Mouse (Mus musculus) embryonic facial prominence, embryonic 15.5 days (tissue): ENCODE measurements around the gene Gm19935. TPM values are rescaled to one million over a fixed set of nuclear protein-coding genes. Genes with fewer than 3 reads are reported as not detected.

Source experiments
- ATAC-seq: fragments of 200-750 bp; cut with Nextera tagmentation; 2 replicates; pipeline ENCODE4 v1.8.0; 2017; ENCODE audit warnings: low read depth, moderate TSS enrichment; ENCODE audit not compliant: insufficient number of reproducible peaks, low FRiP score, low TSS enrichment
- H3K27ac ChIP-seq: fragments of 300-500 bp; sonication (generic); replicated peaks from 2 replicates; pipeline ENCODE4 v1.5.1; 2015; ENCODE audit warnings: mild to moderate bottlenecking, inconsistent platforms
- H3K27me3 ChIP-seq: fragments of 300-500 bp; sonication (generic); 2 replicates; pipeline ENCODE4 v1.6.1; 2015; ENCODE audit warnings: inconsistent platforms
- H3K36me3 ChIP-seq: fragments of 300-500 bp; sonication (generic); 2 replicates; pipeline ENCODE4 v1.6.1; 2015; ENCODE audit warnings: mild to moderate bottlenecking, inconsistent platforms
- H3K4me1 ChIP-seq: fragments of 300-500 bp; sonication (generic); 2 replicates; pipeline ENCODE4 v1.6.1; 2015; ENCODE audit warnings: inconsistent platforms
- H3K4me2 ChIP-seq: fragments of 300-500 bp; sonication (generic); replicated peaks from 2 replicates; pipeline ENCODE4 v1.6.1; 2015; ENCODE audit warnings: mild to moderate bottlenecking, inconsistent platforms
- H3K4me3 ChIP-seq: fragments of 300-500 bp; sonication (generic); replicated peaks from 2 replicates; pipeline ENCODE4 v1.5.1; 2015; ENCODE audit warnings: mild to moderate bottlenecking, inconsistent platforms
- H3K9ac ChIP-seq: fragments of 300-500 bp; sonication (generic); 2 replicates; pipeline ENCODE4 v1.6.1; 2015; ENCODE audit warnings: inconsistent platforms
- H3K9me3 ChIP-seq: fragments of 300-500 bp; sonication (generic); replicated peaks from 2 replicates; pipeline ENCODE4 v1.6.1; 2016; ENCODE audit warnings: inconsistent platforms
- WGBS: fragments of 180-500 bp; shearing (Covaris S2); methylation state at CpG from one replicate; pipeline ENCODE4 v1.1.7; 2015; 5-methylcytosine and 5-hydroxymethylcytosine counted together
- polyA plus RNA-seq: library from polyadenylated mRNA; unstranded; fragments of >200 nt; fragmentation: Nextera tagmentation; extraction: Ambion mirVana; gene quantifications from 2 replicates; pipeline ENCODE4 v1.2.1, GENCODE M21; 2015

Gm19935 gene
- polyA plus RNA-seq, 1 experiment from 2014 or later, result 6.7 TPM

DNA sequence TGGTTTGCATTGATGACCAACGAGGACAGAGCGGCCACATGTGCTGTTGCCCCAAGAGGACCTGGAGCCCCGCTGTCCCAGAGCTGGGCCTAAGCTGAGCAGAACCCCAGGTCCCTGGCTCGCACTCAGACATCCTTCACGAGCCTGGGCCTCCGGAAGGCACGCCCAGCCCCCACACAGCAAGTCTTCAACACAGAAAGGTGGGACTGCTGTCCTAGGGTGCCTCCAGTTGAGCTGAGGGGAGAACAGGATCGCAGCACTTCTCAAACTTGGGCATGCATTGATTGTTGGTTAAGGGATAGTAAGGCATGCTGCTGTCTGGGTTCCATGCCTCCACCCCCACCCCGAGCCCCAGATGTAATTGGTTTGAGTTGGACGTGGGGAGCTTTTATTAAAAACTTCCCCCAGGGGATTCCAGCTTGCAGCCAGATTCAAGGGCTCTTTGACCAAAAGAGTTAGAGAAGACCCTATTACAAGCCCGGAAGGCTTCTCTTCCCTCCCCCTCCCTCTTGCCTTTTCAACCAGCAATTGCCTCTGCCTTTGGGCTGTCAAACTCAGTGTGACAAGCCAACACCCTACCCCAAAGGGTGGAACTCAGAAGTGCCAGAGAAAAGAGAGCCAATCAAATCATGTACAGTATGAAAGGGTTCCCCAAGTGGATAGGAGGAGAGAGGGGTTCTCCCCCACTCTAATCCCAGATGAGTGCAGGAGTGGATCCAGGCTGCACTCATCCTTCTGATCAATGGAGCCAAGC lies 12.0 kb upstream of the Gm19935 start:
- peak overlapping the region; percentile 44; the same call in 1 of the 2 replicates for H3K9ac ChIP-seq
- peaks cover 34% of the 10 kb centered on the region for H3K4me1 ChIP-seq
- peak; percentile 70 for ATAC-seq
- H3K36me3 ChIP-seq, result no peaks in the 10 kb centered on the region
- peak overlapping the region; percentile 84 for H3K27ac ChIP-seq
- H3K4me2 ChIP-seq, result peak overlapping the region; percentile 67
- H3K4me3 ChIP-seq, result peak overlapping the region; percentile 59
- no peaks in the 10 kb centered on the region for H3K9me3 ChIP-seq
- H3K27me3 ChIP-seq, result no peaks in the 10 kb centered on the region
- 1% methylated on average over 11 of the region's 11 CpGs for WGBS

DNA sequence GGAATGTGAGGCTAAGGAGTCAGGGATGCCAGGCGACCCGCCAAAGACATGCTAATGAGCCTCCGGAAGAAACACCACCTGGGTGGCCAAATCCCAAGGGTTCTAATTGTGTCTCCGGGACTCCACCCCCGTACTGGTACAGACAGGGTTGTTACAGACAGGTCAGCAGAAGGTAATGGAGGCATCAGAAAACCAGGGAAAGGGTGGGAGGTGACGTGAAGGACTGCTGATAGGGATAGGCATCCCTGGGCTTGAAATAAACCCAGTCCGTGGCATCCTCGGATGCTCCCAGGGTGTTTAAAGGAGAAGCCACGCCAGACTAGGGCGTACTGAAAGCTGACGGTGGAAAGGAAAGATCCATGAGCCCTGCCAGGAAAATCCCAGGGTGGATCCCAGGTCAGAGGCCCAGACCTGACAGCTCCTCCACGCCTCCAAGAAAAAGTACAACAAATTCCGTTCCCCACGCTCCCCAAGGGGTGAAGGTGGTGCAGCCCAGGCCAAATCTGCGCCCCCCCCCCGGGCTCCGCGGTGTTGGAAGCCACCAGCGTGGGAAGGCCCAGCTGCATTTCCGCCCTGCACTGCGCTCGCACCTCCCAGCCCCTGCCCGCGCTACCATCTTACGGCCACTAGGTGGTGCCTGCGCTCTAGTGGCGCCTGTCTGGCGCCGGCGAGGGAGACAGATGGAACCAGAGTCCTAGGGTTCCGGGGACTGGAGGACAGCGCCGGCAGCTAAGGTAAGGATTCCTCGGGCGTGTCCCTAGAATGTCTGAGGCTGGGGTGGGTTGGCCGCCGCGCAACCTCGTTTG lies 11.2 kb upstream of the Gm19935 start, which contains the start of gene Chd9:
Gene Chd9, plus strand, starts transcription at position 172 of the 806 bp plus-strand sequence.
- Histone ChIP-seq H3K36me3 (no peaks in the 10 kb centered on the region), H3K27me3 (no peaks in the 10 kb centered on the region)
- 1% methylated on average over 38 of the region's 39 CpGs for WGBS

DNA sequence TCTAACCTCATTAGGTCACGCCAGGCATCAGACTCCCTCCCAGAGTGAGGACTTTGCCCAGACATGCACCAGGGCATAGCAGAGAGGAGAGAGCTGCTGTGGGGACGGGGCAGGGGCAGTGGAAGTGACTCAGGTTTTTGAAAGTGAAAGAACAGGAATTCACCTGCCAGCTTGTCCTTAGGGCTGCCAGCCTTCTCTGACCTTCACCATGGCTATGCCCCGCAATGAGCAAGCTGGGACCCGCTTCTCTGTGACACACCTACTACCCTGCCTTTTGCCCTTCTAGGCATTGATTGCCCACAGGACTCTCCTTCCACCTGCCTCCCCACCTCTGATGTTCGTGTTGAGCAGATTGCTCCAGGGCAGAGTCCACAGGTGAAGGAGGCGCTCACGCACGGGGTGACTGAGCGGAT lies 8.3 kb upstream of the Gm19935 start:
- no peaks in the 10 kb centered on the region for H3K36me3 ChIP-seq
- no peak overlapping the region for H3K9ac ChIP-seq
- no peaks in the 10 kb centered on the region for H3K9me3 ChIP-seq
- 68% methylated on average over 9 of the region's 9 CpGs for WGBS
- peaks cover 20% of the 10 kb centered on the region for H3K4me1 ChIP-seq
- no peak for ATAC-seq
- no peak overlapping the region for H3K4me3 ChIP-seq
- no peak overlapping the region for H3K4me2 ChIP-seq
- H3K27ac ChIP-seq, result no peak overlapping the region
- no peaks in the 10 kb centered on the region for H3K27me3 ChIP-seq

More for the DNA sequence above, 11.2 kb upstream of the Gm19935 start, which contains the start of gene Chd9:
- Histone ChIP-seq H3K9me3 (no peaks in the 10 kb centered on the region), H3K4me3 (peak within 1 kb of the TSS; percentile 59), H3K9ac (peak within 1 kb of the TSS; percentile 44), H3K4me2 (peak within 1 kb of the TSS; percentile 67), H3K27ac (peak within 1 kb of the TSS; percentile 84), H3K4me1 (peaks cover 34% of the 10 kb centered on the region)
- peak; percentile 92 for ATAC-seq

DNA sequence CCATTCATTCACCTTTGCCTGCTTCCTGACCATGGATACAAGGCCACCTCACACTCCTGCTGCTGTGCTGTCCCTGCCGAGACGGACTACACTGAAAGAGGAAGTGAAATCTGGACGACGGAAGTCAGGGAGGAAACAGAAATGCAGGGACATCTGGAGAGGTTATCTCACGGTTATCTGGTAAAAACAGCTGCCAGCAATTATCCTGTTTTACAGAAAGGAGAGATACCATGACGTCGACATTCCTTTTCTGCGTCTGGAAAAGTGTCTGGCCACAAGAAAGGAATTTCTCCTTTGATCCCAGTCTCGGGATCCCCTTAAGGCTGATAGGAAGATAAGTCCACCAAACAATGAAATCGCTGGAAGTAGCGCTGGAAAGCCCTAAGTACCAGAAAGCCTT lies 5.2 kb upstream of the Gm19935 start:
- Histone ChIP-seq H3K27ac (no peak overlapping the region), H3K4me2 (no peak overlapping the region), H3K36me3 (no peaks in the 10 kb centered on the region), H3K4me1 (no peaks in the 10 kb centered on the region), H3K9me3 (no peaks in the 10 kb centered on the region), H3K27me3 (no peaks in the 10 kb centered on the region), H3K4me3 (no peak overlapping the region), H3K9ac (no peak overlapping the region)
- 8% methylated on average over 11 of the region's 11 CpGs for WGBS
- no peak for ATAC-seq

DNA sequence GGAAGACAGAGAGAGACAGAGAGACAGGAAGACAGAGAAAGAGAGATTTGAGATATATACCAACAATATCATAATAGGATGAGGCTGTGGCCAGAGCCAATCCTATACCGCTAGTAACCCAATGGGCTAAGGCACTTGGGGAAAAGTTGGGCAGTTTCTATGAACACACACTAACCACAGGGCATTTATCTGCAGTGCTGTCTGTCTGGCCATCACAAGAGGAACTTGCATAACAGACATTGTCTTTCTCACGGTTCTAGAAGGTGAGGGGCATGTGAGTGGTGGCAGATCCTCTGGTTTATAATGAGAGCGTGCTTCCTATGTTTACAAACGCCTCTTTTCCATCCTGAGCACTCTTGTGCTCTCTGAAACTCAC lies 3.1 kb upstream of the Gm19935 start:
- no peaks in the 10 kb centered on the region for H3K4me1 ChIP-seq
- no peak overlapping the region for H3K4me2 ChIP-seq
- no peaks in the 10 kb centered on the region for H3K27me3 ChIP-seq
- ATAC-seq, result no peak
- no peaks in the 10 kb centered on the region for H3K36me3 ChIP-seq
- no peak overlapping the region for H3K27ac ChIP-seq
- H3K9me3 ChIP-seq, result no peaks in the 10 kb centered on the region
- H3K4me3 ChIP-seq, result no peak overlapping the region
- no peak overlapping the region for H3K9ac ChIP-seq
- WGBS, result 79% methylated on average over 4 of the region's 4 CpGs

DNA sequence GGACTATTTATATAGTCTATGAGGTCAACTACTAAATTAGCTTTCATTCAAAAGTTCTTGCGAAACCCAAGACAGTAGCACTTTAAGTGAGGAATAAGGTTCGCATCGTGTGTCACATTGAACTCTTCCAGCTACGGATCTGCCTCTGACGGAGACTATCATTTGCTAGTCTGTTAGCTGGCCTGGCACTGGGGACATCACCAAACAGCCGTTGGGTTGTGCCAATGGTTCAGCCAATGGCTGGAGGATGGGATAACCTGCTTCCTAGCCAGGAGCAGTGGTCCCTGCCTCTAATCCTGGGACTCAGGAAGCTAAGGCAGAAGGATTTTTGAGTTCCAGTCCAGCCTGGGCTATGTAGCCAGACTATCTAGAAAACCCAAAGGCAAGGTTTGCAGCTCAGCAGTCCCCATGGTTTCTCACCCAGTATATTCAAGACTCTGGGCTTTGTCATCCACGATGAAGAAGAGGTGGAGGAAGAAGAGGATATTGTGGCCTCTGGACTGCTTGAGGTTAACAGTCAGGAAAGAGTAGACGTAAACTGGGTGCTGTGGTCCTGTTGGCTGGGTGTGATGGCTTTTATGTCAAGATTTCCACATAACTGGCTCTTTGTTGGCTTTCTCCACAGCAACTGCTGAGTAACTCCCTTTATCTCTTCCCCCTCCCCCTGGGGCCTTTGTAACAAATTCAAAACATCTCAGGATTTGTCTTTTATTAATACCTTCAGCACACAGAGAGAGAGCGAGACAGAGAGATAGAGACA lies 2.5 kb upstream of the Gm19935 start:
- Histone ChIP-seq H3K9me3 (no peaks in the 10 kb centered on the region), H3K4me3 (no peak overlapping the region), H3K36me3 (no peaks in the 10 kb centered on the region), H3K9ac (no peak overlapping the region), H3K4me1 (no peaks in the 10 kb centered on the region), H3K4me2 (no peak overlapping the region), H3K27ac (no peak overlapping the region), H3K27me3 (no peaks in the 10 kb centered on the region)
- 83% methylated on average over 9 of the region's 9 CpGs for WGBS
- no peak for ATAC-seq

DNA sequence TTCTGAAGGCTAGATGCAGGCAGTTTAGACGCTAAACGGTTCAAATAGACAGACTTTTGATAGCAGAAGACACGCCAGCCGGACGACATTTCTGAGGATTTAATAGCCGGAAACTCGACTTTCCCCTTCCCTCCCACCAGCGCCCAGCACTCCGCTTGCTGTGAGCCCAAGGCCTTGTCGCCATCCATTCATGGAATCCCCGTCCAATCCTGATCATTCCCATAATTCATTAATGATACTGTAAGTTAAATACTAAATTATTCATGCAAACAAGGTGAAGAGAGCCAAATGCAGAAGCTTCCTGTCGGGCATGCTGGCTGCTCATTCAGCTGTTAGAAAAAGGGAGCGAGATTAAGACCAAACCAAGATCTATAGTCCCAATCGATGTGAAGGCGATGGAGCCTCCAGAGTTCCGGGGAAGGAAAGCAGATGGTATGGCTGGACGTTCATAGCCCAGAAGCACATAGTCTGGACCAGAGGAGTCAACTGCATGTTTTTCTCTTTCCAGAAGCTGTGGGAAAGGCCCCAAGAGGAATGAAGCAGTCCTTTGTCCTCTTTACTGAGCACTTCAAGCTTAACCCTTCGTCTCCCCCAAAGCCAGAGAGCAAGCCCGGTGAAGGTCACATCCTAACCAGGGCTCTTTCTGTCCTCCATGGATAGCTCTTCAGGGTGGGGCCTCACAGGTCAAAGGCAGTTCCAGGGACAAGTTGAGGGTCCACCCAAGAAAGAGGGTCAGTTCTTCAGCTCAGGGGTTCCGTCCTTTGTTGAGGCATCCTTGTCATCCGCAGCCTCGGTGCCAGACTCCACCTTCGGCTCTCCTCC lies 921 bp downstream of the Gm19935 start:
- 56% methylated on average over 23 of the region's 23 CpGs for WGBS

DNA sequence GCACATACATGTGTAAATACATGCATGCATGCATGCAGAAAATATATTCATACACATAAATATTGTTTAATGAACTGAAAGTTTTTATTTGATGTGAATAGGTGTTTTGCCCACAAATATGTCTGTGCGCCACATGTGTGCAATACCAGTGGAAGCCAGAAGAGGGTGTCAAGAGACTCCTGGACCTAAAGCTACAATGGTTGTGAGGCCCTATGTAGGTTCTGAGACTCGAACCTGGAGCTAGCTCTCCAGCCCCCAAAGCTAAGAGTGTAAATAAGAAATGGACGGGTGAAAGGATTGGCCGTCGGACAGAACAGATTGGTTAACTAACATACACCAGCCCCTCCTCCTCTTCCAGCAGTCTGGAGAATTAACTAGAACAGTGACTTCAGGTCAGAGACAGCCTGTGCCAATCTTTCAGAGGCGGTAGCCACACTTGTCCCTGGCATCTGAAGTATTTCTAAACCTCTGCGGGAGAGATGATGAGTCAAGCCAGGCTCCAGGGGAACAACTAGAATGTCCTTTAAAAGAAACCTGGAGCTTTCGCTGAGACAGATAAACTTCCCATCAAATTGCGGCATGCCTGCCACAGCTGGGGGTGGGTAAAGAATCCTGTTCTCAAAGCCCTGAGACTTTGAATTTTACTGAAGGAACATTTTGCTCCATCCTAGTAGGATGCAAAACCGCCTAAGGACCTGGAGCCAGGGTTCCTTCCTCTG lies 3.4 kb downstream of the Gm19935 start:
- H3K4me2 ChIP-seq, result no peak overlapping the region
- H3K27me3 ChIP-seq, result no peaks in the 10 kb centered on the region
- no peaks in the 10 kb centered on the region for H3K9me3 ChIP-seq
- H3K4me3 ChIP-seq, result no peak overlapping the region
- ATAC-seq, result no peak
- WGBS, result 83% methylated on average over 10 of the region's 10 CpGs
- H3K9ac ChIP-seq, result no peak overlapping the region
- no peak overlapping the region for H3K27ac ChIP-seq
- no peaks in the 10 kb centered on the region for H3K36me3 ChIP-seq
- no peaks in the 10 kb centered on the region for H3K4me1 ChIP-seq

More for the DNA sequence above, 921 bp downstream of the Gm19935 start:
- Histone ChIP-seq H3K4me3 (no peak overlapping the region), H3K4me1 (no peaks in the 10 kb centered on the region), H3K27ac (no peak overlapping the region), H3K27me3 (no peaks in the 10 kb centered on the region), H3K36me3 (no peaks in the 10 kb centered on the region), H3K4me2 (no peak overlapping the region), H3K9me3 (no peaks in the 10 kb centered on the region), H3K9ac (no peak overlapping the region)
- no peak for ATAC-seq

DNA sequence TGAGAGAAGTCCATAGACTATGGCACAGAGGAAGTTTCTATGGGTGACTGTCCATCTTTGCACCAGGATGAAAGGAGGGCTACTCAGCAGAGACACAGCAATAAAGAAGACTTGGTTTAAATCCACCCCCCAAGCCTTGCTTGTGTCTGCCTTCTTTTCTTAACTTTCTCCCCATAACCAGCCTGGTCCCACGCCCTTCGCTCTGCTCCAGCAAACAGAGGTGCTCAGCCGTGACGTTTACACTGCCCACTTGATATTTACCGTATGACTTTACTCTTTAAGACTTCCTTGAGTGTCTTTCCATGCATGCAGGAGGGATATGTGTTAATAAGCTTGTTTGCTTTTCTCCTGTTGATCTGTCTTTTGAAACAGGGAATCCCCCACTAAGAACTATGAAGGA lies 17.7 kb downstream of the Gm19935 start:
- H3K9ac ChIP-seq, result no peak overlapping the region
- H3K4me2 ChIP-seq, result no peak overlapping the region
- no peak overlapping the region for H3K27ac ChIP-seq
- no peak overlapping the region for H3K4me3 ChIP-seq
- no peaks in the 10 kb centered on the region for H3K9me3 ChIP-seq
- no peak for ATAC-seq
- WGBS, result 77% methylated on average over 5 of the region's 5 CpGs
- H3K27me3 ChIP-seq, result no peaks in the 10 kb centered on the region
- H3K4me1 ChIP-seq, result peaks cover 10% of the 10 kb centered on the region; the same call in 1 of the 2 replicates
- no peaks in the 10 kb centered on the region for H3K36me3 ChIP-seq
